Mouse (Mus musculus): ENCODE data around the gene Gm11549.
A peak's percentile ranks its signal among the peaks of the same experiment; 100 is the strongest.

Gm11549 gene

GRCm38 (mm10) chr3:36516196-36516595, 5.4 kb downstream of the Gm11549 start:
- peak; percentile 61 to 63 for DNase-seq (ENCODE audit: low spot score in 2 of 2)

DNA sequence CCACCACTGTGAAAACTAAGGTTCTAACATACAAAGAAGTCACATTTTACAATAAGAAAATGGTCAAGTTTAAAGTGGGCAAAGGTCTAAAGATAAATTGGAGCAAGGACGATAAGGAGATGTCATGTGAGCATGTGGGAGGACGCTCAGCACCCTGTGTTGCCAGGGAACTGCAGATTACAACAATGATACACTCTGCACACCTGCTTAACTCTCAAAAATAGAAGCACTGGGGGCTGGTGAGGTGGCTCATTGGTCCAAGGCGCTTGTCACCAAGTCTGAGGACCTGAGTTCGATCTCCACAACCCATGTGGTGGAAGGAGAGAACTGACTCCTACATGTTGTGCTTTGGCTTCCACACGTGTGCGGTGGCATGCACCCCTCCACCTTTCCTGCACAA, 10.1 kb downstream of the Gm11549 start:
- DNase-seq (ENCODE audit: low spot score in 2 of 2): no peak

- no peak for DNase-seq (ENCODE audit: low spot score in 2 of 2)
These were observed 15.5 kb downstream of the Gm11549 start for GRCm38 (mm10) chr3:36505809-36506735.

GRCm38 (mm10) chr3:36505306-36505705, 16.3 kb downstream of the Gm11549 start:
- DNase-seq (ENCODE audit: low spot score in 2 of 2): no peak

DNA sequence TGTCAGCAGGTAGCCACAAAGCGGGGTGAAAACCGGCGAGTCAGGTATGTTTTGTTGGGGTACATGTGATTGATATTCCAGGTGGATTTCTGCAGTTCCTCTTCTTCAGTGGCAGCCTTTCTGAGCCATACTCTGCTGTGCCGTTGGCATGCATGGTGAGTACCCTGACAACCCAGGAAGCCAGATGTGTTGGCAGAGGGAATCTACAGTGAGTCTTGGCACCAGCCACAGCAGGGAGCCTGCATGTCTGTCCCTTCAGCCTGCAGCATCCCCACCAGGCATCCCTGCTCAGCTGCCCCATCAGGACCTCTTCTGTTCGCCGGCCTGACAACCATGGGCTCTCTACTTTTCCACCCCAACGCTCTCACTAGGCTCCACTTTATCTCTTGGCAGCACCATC, 20.1 kb downstream of the Gm11549 start:
- no peak for DNase-seq (ENCODE audit: low spot score in 2 of 2)

DNA sequence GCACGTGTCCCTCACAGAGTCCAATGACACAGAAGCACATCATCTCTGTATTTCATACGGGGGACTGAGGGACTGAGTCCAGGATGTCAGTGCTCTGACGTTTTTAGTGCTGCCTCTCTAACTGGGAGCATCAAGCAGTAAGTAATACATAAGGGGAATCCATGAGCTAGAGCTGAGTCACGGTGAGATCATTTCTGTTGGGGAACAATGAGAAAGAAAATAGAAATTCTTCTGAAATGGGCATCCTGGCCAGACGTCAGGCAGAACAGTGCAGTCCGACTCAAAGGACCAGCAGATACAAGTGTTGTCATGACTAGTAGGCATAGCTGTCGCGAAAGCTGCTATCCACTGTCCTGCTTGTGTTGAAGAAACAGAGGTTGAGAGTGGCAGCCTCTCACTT, 20.6 kb downstream of the Gm11549 start:
- DNase-seq (ENCODE audit: low spot score in 2 of 2): no peak

DNA sequence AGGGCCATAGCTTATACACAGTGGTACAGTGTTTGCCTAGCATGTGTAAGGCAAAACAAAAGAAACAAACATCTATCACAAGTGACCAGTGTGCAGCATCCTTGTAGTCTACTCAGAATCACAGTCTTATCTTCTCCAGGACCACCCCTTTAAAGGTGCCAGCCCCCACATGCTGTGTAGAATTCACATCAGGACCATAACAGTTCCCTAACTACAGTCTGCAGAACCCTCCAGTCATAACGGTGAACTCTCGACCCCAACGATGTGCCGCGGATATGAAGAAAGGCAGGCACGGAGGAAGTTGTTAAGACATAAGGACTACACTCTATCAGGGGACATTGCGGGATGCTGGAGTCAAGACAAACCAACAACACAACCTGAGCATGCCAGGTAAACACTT, 22.2 kb downstream of the Gm11549 start:
- DNase-seq (ENCODE audit: low spot score in 2 of 2): no peak

- DNase-seq (ENCODE audit: low spot score in 2 of 2): no peak
These were observed 23.4 kb downstream of the Gm11549 start for GRCm38 (mm10) chr3:36498224-36498623.

DNA sequence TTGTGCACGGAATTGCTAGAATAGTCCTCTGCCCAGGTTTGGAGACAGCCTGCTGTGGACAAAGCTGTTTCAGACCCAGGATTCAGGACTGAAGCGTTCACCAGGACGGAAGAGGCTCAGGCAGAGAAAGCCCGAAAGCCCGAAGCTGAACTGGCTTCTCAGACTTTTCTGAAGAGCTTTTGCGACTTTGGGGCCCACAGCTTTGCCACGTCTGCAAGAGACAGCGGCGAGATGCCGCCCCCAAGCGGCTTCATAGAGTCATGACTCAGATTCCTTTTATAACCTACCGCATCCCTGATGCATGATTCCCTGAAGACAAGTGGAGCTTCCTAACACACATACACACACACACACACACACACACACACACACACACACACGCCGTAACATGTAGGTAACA, 24.9 kb downstream of the Gm11549 start:
- peak; percentile 79 to 85 for DNase-seq (ENCODE audit: low spot score in 2 of 2)

- DNase-seq (ENCODE audit: low spot score in 2 of 2): no peak
These were observed 25.3 kb downstream of the Gm11549 start for GRCm38 (mm10) chr3:36496273-36496672.

- peak; percentile 93 to 95 for DNase-seq (ENCODE audit: low spot score in 2 of 2)
These were observed 26.2 kb downstream of the Gm11549 start for GRCm38 (mm10) chr3:36495436-36495835.

DNA sequence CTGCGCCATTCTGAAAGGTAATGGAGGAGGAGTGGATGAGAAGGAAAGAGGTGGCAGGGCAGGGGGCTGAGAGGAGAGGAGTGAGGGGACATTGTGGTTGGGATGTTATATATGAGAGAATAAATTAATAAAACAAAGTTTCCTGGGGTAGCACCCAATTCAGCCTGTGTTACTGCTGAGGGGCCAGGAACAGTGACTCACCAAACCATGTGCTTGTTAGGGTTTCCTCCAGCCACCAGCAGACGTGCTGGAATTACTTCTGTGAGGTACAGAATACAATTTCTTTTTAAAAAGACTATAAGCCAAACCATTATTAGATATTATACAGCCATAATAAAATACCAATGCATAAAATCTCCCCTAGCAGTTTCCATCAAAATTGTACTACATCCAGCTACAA, 27.0 kb downstream of the Gm11549 start:
- no peak for DNase-seq (ENCODE audit: low spot score in 2 of 2)

GRCm38 (mm10) chr3:36493641-36494283, 27.9 kb downstream of the Gm11549 start:
- DNase-seq (ENCODE audit: low spot score in 2 of 2): peak in 1 of 2 experiments; percentile 31

GRCm38 (mm10) chr3:36492716-36493391, 28.8 kb downstream of the Gm11549 start:
- DNase-seq (ENCODE audit: low spot score in 2 of 2): no peak

GRCm38 (mm10) chr3:36491535-36491934, 30.1 kb downstream of the Gm11549 start:
- no peak for DNase-seq (ENCODE audit: low spot score in 2 of 2)

DNA sequence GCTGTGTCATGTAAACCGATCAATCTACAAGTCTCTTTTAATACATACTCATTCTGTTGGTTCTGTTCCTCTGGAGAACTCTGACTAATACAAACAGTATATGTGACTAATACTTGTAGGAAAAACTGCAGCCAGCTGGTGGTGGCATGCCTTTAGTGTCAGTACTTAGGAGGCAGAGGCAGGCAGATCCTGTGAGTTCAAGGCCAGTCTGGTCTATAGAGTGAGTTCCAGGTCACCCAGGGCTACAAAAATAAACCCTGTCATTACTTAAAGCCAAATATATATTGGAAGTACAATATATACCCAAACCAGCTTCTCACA, 32.1 kb downstream of the Gm11549 start:
- no peak for DNase-seq (ENCODE audit: low spot score in 2 of 2)

- DNase-seq (ENCODE audit: low spot score in 2 of 2): no peak
These were observed 32.6 kb downstream of the Gm11549 start for GRCm38 (mm10) chr3:36488899-36489589.

DNA sequence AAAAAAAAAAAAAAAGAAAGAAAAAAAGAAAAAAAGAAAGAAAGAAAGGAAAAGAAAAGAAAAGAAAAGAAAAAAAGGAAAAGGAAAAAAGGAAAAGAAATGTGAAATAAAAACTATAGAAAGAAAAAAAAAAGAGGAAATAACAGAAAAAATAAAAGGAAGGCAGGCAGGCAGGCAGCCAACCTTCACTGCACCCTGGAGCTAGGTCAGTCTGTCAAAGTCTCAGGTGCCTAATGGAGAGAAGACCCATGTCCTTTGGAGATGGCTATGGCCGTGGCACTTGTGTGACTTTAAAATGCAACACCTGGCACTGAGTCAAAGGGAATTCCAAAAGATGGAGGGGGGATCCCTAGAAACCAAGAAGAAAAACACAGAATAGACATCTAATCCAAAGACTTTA, 33.2 kb downstream of the Gm11549 start:
- DNase-seq (ENCODE audit: low spot score in 2 of 2): no peak

DNA sequence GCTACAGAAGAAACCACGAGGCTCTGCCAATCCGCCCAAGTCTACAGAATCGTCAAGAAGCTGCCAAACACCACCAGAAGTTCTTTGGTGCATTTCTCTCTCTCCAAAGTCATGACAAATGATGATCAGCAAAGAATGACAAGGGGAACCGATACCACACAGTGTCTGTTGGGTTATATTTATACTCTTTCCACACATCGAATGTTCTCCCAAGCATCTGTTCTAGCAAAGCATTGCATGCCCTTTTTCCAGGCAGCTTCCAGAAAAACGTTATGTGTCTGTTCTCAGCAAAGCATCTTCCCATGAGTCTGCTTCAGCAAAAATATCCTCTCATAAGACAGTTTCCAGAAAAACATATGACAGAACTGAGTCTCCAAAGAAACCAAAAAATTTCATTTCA, 34.7 kb downstream of the Gm11549 start:
- no peak for DNase-seq (ENCODE audit: low spot score in 2 of 2)

DNA sequence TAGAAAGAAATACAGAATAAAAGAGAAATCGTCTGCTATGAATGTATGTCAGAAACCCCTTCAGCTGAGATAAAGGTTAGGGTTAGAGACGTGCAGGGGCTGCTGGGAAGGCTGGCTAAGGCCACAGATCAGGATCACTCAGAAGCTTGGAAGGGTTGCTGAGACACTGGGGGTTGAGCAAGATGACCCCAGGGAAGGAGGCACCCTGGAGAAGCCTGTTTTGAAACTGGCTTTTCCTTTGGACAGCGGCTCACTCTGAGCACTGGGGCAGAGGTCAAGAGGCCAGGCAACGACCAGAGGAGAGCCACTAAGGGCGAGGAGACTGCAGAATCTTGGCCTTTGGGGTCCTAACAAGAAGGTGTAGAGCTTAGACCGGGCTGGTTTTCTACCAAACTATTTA, 35.4 kb downstream of the Gm11549 start:
- no peak for DNase-seq (ENCODE audit: low spot score in 2 of 2)

- DNase-seq (ENCODE audit: low spot score in 2 of 2): no peak
These were observed 37.3 kb downstream of the Gm11549 start for GRCm38 (mm10) chr3:36484292-36484691.

- no peak for DNase-seq (ENCODE audit: low spot score in 2 of 2)
These were observed 38.7 kb downstream of the Gm11549 start for GRCm38 (mm10) chr3:36482940-36483339.
